Mouse (Mus musculus): ENCODE data around the gene Cyp17a1. TPM values are rescaled to one million over a fixed set of nuclear protein-coding genes. Genes with fewer than 3 reads are reported as not detected.

Cyp17a1 gene
- total RNA-seq (2021): not detected

DNA sequence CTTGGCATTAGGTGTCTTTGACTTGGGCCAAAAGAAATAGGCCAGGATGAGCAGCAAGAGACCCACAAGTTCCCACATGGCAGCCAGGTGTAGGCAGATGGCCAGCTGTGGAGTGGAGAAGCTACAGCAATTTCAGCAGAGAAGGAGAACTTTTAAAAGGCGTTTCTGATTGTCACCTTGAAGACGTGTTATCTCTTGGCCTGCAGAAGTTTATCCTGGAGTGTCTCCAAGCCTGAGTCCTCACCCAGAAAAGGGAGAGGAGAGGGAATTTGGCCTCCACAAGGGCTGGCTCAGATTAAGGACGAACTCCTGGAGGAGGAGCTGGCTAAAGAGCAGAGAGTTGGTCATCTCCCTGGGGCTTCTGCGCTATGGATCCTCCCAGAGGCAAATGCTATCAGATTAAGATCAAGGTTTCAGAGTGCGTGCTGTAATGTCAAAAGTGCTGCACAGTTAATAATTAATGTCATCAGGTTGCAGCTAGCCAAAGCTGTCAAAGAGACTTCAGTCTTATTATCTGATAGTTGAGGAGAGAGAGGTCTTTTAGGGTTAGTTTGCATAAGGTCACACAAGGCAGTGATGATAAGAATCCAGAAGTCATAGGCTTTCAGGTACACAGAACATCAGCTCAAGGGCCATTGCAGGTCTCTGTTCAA, at the start of gene Cyp17a1:
Cyp17a1 (minus strand) TSS at position 407 of the 653 bp plus-strand sequence.
- DNase-seq (ENCODE audit: low spot score in 2 of 2): no peak
- intact Hi-C loops (cut with DNase I): no loop called here

DNA sequence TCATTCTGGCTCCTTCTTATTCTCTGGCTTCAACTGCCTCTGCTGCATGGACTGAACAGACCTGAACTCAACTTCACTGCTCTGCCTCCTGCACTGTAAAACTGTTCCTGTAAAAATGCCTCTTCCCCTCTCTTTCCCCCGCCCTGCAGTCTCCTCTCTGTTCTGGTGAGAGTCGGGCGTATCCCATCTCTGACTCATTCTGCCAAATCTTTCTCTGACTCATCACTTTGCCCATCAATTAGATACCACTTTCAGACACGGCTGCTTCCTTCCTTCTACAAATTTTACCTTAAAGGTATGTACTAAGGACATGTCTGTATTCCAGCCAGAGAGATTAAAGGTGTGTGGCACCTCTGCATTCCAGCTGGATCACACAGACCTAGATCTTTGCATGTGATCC, 45.2 kb upstream of the Cyp17a1 start:
- no peak for DNase-seq (ENCODE audit: low spot score in 2 of 2)
- intact Hi-C loops (cut with DNase I): no loop called here

DNA sequence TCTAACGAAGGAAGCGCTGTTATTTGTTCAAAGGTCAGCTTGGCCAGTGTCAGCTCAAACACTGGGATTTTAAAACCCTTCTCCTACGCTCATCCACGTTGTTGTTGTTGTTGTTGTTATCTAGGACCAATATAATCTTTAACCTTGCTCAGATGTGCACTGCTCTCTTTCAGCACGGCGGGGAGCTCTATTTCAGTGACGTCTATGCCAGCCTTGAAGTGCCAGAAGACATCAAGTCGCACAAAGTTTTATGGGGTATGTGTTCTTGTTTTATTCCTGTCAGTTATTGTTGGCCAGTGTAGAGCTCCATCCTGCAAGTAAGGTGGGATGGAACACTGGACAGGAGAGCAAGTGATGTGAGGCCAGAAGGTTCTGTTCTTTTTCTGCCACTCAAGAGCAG, 42.0 kb upstream of the Cyp17a1 start:
- DNase-seq (ENCODE audit: low spot score in 2 of 2): no peak
- intact Hi-C loops (cut with DNase I): no loop called here

DNA sequence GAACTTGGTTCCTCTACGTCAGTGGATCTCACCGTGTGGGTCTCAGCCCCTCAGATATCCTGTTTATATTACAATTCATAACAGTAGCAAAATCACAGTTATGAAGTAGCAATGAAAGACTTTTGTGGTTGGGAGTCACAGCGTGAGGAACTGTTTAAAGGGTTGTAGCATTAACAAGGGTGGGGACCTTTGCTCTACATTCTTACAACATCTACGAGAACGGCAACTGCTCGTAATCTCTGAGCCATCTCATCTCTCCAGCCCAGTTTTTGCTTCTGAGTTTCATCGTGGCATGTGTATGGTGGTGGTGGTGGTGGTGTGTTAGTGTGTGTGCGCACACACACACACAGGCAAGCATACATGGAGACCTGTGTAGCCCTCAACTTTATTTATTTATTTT, 41.3 kb upstream of the Cyp17a1 start:
- DNase-seq (ENCODE audit: low spot score in 2 of 2): no peak
- intact Hi-C loops (cut with DNase I): no loop called here

DNA sequence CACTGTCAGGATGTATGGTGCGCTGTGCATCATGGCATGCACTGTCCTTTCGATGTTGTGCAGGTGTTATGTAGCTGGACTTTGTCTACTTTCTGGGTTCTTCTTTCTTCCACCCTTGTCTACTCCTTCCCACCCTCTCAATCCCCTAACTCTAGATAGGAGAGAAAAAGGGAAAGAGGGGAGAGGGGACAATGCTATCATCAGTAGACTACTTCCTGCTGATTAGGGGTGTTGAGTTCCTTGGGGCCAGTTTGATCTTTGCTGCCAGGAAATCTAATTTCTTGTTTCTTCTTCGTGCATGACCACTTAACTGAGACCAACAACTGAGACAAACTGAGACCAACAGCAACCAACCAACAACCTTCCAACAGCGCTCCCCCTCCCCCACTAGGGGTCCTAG, 37.6 kb upstream of the Cyp17a1 start:
- intact Hi-C loops (cut with DNase I): no loop called here
- DNase-seq (ENCODE audit: low spot score in 2 of 2): no peak

DNA sequence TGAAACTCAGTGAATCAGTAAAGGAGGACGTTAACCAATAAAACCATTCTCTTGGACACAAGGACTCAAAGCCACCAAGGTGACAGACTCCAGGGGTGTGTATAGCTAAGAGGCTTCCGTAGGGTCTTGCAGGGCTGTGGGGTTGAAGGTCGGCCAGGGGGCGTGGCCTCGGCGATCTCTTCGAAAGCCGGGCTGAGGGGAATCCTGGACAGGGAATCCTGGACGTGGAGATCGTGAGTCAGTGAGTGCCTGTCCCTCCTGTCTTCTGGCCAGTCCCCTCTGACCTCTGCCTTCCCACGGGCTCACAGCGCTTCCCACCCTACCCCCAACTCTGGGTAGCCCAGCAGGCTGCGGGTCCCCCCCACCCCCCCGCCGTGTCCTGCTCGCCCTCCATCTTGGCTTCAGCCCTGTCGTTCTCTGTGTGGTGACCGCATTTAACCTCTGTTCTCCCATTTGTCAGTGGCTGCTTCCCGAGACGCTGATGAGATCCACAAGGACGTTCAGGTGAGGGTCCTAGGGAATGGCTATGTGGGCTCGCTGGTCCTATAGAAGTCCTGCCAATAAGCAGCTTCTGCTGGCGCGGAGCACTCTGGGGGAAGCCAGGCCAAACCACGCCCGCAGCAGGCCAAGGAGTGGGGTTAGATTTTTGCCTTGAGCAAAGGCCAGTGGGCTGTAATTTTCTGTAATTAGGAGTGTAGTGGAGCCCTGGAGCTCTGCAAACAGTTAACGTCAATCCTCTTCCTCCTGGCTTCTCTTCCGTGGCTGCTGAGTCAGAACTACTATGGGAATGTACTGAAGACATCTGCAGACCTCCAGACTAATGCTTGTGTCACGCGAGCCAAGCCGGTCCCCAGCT, 34.6 kb upstream of the Cyp17a1 start, which contains the start of gene As3mt:
As3mt (plus strand) TSS at position 163 of the 856 bp plus-strand sequence.
- intact Hi-C loops (cut with DNase I): no loop called here
- DNase-seq (ENCODE audit: low spot score in 2 of 2): peak in 1 of 2 experiments; percentile 35

DNA sequence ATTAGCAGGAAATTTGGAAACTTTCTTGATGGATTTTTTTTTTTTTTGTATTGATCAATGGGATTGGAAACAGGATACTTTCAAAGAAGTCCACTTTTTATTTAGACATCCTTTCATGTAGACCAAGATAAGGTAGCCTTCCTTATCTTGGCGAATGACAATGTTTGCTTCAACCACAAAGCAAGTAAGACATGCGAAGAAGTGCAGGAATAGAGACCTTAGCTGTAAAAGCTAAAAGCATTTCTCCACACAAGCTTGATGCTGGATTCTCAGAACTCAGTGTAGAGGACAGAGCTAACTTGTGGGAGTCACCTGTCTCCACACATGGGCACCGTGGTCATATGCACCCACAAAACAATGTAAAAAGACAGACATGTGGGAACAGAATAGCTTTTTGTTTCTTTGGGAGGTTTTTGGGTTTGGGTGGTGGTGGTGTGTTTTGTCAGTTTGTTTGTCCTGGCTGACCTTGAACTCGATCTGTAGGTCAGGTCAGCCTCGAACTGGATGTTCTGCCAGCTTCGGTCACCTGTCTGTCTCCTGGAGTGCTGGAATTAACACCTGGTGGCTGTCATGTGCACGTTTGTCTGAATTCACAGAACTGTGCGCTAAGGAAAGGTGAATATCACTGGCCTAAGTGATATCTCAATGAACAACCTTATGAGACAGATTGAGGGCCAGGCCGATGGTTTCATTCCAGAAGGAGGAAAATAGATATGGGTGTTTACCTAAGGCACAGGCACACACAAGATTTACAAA, 33.7 kb upstream of the Cyp17a1 start:
- no peak for DNase-seq (ENCODE audit: low spot score in 2 of 2)
- intact Hi-C loops (cut with DNase I): no loop called here

DNA sequence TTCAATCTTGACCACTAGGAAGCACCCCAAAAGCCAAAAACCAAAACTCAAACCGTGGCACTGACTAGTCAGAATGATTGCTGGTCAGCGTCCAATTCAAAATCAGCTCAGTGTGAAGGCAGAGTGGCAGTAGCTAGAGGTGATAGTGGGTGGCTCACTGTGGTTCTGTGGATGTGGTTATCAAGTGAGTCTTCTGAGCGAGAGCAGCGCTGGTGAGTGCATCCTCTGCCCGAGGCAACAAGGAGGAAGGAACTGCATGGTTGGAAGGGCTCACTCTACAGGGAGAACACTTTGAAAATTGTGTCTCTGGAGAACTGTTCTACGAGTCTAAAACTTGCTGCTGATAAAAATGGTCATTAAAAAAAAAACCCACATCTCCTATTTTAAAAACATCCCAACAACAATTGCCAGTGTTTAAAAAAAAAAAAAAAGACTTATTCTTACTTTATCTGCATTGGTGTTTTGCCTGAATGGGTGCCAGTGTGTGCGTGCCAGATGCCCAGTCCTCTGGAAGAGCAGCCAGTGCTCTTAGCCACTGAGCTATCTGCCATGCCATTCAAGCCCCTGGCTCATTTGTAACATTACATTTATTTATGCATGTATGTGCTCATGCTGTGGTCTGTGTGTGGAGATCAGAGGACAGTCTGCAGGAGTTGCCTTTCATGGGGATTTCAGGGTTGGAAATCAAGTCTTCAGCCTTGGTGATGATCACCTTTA, 33.0 kb upstream of the Cyp17a1 start:
- intact Hi-C loops (cut with DNase I): no loop called here
- DNase-seq (ENCODE audit: low spot score in 2 of 2): no peak

DNA sequence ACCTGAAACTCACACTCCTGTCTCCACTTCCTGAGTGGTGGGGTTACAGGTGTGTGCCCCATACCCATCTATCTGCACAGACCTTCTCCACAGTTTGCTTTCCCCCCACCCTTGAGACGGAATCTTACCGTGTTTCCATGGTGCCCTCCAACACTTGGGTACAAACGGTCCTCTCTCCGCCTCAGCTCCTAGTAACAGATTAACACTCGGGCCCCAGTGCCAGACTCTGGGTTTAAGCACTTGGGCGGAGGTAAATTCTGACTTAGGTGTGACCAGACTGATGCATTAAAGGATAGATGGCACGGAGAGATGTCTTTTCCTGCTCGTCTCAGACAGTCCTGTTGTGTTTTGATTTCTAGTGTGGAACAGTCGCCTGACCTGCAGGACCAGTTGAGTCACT, 28.2 kb upstream of the Cyp17a1 start:
- DNase-seq (ENCODE audit: low spot score in 2 of 2): no peak
- intact Hi-C loops (cut with DNase I): no loop called here

DNA sequence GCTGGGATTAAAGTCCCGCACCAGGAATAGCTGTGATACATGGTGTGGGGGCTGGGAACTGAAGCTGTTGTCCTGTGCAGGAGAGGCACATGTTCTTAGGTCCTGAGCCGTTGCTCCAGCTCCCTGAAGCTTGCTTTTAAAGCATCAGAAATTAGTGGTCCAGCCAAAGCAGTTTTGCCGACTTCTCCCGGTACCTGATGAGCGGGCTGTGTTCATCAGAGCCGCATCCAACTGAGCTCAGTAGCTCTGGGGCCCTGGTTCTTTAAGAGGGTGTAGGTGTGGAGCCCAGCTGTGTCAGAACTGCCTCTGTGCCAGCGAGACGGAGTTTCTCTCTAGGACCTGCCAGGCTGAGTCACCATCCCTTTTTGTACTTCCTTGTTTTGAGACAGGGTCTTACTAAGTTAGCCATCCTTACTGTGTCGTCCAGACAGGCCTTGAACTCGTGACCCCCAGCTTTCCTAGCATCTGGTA, 26.1 kb upstream of the Cyp17a1 start:
- DNase-seq (ENCODE audit: low spot score in 2 of 2): peak; percentile 16 to 67
- intact Hi-C loops (cut with DNase I): no loop called here

DNA sequence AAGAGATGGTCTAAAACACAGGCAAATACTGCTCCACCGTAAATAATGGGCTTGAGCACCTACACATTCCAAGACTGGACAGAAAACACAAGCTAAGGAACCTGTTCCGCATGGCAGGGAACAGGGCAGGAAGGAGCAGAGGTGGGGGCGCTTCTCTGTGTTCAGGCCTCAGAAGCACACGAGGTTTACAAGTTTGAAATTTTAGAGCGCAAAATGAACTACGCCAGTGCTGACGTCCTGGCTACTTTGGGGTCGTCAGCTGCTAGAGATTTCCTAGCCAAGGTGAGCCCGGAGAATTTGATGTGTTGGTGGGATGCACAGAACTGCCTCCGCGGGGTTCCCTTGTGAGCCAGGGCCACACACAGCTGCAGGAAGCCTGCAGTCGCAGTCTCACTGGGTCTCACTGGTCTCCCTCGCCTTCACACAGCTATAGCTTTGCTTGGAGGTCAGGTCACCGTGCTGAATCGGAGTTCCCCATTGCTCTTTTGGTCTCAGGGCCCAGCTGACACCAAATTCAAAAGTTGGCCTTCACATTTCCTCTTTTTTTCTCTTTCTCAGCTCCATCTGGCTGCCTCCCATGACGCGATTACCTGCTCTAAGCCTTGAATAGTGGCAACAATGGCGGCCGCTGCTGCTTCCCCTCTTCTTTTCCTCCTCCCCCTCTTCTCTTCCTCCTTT, 25.0 kb upstream of the Cyp17a1 start:
- DNase-seq (ENCODE audit: low spot score in 2 of 2): no peak
- intact Hi-C loops (cut with DNase I): no loop called here

DNA sequence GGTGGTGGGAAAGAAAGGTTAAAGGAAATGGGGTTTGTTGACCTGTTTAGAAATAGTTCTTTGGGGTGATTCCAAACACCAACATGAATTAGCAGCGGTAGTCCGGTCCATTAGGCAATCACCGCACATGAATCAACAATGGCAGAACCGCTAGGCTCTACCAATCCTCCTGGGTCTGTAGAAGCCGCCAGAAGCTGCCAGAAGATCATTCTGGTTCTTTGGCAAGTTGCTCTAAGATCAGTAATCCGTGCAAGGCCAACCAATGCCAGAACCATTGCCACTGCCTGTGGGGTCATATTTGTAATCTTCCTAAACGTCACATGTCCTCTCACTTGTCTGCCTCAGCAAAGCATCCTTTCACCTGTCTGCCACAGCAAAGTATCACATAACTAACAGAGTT, 24.0 kb upstream of the Cyp17a1 start:
- DNase-seq (ENCODE audit: low spot score in 2 of 2): no peak
- intact Hi-C loops (cut with DNase I): no loop called here

DNA sequence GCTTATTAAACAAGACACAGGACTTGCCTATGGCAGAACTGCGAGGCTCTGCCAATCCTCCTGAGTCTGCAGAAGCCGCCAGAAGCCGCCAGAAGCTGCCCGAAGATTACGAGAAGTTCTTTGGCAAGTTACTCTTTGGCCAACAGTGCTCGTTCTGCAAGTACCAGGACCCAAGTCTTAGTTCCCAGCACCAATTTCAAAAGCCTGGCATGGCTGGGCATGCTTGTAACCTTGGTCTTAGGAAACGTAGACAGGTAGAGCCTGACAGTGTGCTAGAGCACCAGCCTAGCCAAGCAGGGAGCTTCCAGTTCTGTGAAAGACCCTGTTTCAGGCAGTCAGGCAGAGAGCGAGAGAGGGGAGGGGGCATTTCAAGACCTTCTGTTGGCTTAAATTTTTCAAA, 23.5 kb upstream of the Cyp17a1 start:
- intact Hi-C loops (cut with DNase I): no loop called here
- no peak for DNase-seq (ENCODE audit: low spot score in 2 of 2)

DNA sequence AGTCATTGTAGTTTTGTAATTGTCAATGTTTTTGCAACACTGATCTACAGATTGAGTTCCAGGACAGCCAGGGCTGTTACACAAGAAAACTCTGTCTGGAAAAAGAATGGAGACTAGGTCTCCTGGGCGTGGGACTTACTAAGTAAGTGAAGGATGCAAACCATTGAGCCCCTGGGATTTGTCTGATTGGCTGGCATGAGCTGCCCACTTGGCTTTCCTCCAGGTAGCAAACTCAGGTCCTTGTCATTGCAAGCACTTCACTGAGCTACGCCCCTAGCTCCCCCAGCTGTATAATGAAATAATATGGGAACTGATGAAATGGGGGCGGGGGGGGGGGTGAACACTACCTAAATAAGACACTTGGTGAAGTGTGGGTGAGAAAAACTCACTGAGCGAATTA, 20.2 kb upstream of the Cyp17a1 start:
- peak in 1 of 2 experiments; percentile 8 for DNase-seq (ENCODE audit: low spot score in 2 of 2)
- intact Hi-C loops (cut with DNase I): no loop called here

DNA sequence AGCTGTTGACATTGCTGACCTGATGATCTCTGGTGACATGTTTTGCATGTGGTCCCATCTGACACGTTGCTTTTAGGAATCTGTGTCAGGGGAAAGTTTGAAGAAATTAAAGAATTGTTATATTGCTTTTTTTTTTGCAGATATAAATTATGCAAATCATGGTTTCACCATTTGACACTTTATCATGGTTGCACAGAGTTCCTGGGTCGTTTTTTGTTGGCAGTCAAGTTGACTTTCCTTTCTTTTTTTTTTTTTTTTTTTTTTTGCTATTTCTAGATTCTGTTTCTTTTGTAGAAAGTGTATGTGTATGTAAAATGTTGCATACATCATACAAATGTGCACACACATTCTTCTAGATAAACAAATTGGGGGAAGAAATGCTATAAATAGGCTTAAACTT, 18.1 kb upstream of the Cyp17a1 start:
- intact Hi-C loops (cut with DNase I): no loop called here
- DNase-seq (ENCODE audit: low spot score in 2 of 2): no peak

DNA sequence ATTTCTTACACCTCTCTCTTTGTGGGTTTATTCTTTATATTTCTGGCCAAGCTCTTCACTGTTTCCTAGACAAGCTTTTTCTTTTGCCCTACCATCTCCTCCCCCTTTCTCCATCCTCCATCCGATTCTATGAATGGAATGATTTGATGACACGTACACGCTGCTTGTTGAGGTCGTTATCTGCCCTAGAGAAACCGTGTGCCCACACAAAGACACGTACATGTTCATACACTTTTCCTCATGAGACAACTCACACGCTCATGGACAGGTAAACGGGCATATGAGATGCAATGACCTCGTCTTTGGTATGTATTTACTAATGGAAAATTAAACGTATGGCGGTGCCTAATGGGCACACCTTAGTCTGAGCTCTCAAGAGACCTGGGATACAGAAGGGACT, 17.4 kb upstream of the Cyp17a1 start:
- DNase-seq (ENCODE audit: low spot score in 2 of 2): no peak
- intact Hi-C loops (cut with DNase I): no loop called here

DNA sequence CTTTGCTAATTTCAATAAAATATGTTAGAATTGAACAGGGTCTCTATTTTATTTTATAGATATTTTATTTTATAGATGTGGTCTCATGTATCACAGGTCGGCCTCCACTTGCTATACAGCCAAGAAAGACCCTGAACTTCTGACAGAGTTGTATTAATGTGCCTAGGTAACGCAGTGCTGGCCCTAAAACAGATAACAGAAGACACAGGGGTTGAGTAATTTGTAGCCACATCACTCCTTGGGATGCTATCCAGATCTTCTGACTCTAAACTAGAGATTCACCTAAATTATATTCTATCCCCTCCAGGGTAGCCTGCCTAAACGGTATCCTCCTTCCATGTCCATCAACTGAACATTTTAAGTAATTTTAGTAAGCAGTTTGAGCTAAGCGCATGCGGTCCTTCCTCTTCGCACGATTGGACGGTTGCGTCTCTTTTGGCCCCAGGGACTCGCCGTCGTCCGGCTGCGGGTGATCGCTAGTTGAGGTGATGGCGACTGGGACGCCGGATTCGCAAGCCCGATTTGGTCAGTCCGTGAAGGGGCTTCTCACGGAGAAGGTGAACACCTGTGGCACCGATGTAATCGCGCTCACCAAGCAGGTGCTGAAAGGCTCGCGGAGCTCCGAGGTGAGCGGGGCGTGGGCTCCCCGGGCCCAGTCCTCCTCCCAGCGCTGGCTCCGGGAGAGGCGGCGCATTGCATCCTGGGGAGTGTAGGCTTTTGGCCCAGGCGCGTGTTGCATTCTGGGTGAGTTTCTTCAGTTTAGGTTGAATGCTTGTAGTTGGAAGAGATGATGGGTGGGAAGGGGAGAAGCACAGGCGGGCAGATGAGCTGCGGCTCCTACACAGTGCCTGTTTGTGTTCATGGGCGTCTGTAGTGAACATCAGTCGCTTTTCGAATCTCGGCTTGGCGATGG, 16.7 kb upstream of the Cyp17a1 start, which contains the start of gene Borcs7:
Borcs7 (plus strand) TSS at position 447 of the 913 bp plus-strand sequence.
- DNase-seq (ENCODE audit: low spot score in 2 of 2): peak; percentile 94 to 96
- intact Hi-C loops (cut with DNase I): no loop called here

DNA sequence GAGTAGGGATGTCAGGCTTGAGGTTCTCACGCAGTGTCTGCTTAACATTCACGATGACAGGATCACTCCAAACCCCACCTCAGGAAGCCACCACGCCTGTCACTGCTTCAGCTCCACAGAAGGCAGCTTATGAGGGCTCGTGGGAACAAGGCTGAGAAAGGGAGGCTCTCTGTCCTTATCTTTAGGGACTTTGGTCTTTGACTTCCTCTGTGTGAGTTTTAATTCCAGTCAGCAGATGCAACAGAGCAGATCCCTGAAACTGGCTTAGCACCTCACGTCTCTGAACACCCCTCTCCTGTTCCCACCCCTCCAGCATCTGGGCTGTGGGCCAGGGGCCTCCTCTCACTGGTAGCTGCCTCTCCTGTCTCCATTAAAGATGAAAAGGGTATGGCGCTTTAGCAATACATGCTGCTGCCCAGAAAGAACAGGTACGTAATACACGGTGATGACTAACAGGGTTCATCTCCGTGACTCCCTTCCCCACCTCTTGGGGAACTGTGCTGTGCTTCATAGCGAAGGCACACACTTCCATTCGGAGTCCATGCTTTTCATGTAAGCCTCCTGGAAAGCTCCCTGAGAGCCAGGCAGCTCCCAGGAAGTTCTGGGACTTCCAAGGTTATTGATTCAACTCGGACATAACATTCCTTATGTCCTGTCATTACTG, 6.9 kb upstream of the Cyp17a1 start:
- no peak for DNase-seq (ENCODE audit: low spot score in 2 of 2)

More for the DNA sequence above, 6.9 kb upstream of the Cyp17a1 start:
- intact Hi-C loops (cut with DNase I): no loop called here

All from left cerebral cortex, postnatal 25 days (tissue).